Mouse (Mus musculus): ENCODE results near the gene Mpzl2. TPM values are rescaled to one million over a fixed set of nuclear protein-coding genes. Genes with fewer than 3 reads are reported as not detected.

Gene Mpzl2
- polyA plus RNA-seq, 1 experiment from 2014 or later, result 3.7 TPM

- DNase-seq (ENCODE audit: low spot score) (no peak), ATAC-seq (ENCODE audit: insufficient read depth, low FRiP score, low TSS enrichment) (no peak)
- Histone ChIP-seq H3K4me3 (ENCODE audit: low read depth, low read length) (no peak overlapping the region), H3K27ac (ENCODE audit: low read depth, low read length) (no peak overlapping the region), H3K9ac (ENCODE audit: low read length) (no peak overlapping the region), H3K9me3 (ENCODE audit: control insufficient read depth, low read length) (no peaks in the 10 kb centered on the region), H3K27me3 (ENCODE audit: control insufficient read depth, insufficient read depth, low read length) (no peaks in the 10 kb centered on the region), H3K4me2 (ENCODE audit: low read depth) (no peak overlapping the region), H3K4me1 (ENCODE audit: control insufficient read depth, insufficient read depth, low read length) (no peaks in the 10 kb centered on the region), H3K36me3 (ENCODE audit: control insufficient read depth, insufficient read depth, low read length) (no peaks in the 10 kb centered on the region)
- WGBS, result 80% methylated on average over 5 of the region's 5 CpGs
These were observed 45.0 kb downstream of the Mpzl2 start for GRCm38 (mm10) chr9:45084556-45084955.

- DNase-seq (ENCODE audit: low spot score) (no peak), ATAC-seq (ENCODE audit: insufficient read depth, low FRiP score, low TSS enrichment) (no peak)
- WGBS, result 82% methylated on average over 12 of the region's 12 CpGs
- H3K4me1 ChIP-seq (ENCODE audit: control insufficient read depth, insufficient read depth, low read length), result no peaks in the 10 kb centered on the region
- H3K9me3 ChIP-seq (ENCODE audit: control insufficient read depth, low read length), result no peaks in the 10 kb centered on the region
- H3K27me3 ChIP-seq (ENCODE audit: control insufficient read depth, insufficient read depth, low read length), result no peaks in the 10 kb centered on the region
- H3K9ac ChIP-seq (ENCODE audit: low read length), result no peak overlapping the region
- H3K4me3 ChIP-seq (ENCODE audit: low read depth, low read length), result no peak overlapping the region
- H3K36me3 ChIP-seq (ENCODE audit: control insufficient read depth, insufficient read depth, low read length), result no peaks in the 10 kb centered on the region
- no peak overlapping the region for H3K4me2 ChIP-seq (ENCODE audit: low read depth)
- H3K27ac ChIP-seq (ENCODE audit: low read depth, low read length), result no peak overlapping the region
These were observed 46.4 kb downstream of the Mpzl2 start for GRCm38 (mm10) chr9:45085741-45086690.

DNA sequence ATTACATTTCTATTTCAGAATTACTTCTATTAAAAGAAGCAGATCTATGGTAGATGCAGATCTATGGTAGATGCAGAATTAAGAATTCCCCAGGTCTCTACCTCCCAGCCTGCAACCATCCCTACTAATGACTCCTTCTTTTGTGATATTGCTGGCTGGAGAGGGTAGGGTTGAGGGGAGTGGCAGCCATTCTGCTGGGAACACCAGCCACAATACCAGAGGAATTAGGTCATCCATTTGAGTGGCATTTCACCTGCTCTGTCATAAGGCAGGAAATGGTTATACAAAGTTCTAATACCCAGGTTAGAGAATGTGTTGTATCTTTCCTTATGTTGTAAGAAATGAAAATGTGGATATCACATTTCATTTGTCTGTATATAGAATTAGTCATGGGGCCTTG, 48.4 kb downstream of the Mpzl2 start:
- Histone ChIP-seq H3K4me1 (ENCODE audit: control insufficient read depth, insufficient read depth, low read length) (no peaks in the 10 kb centered on the region), H3K36me3 (ENCODE audit: control insufficient read depth, insufficient read depth, low read length) (no peaks in the 10 kb centered on the region), H3K27me3 (ENCODE audit: control insufficient read depth, insufficient read depth, low read length) (no peaks in the 10 kb centered on the region), H3K4me2 (ENCODE audit: low read depth) (no peak overlapping the region), H3K27ac (ENCODE audit: low read depth, low read length) (no peak overlapping the region), H3K4me3 (ENCODE audit: low read depth, low read length) (no peak overlapping the region), H3K9me3 (ENCODE audit: control insufficient read depth, low read length) (no peaks in the 10 kb centered on the region), H3K9ac (ENCODE audit: low read length) (no peak overlapping the region)
- no peak for ATAC-seq (ENCODE audit: insufficient read depth, low FRiP score, low TSS enrichment)
- no peak for DNase-seq (ENCODE audit: low spot score)

GRCm38 (mm10) chr9:45090811-45091210, 51.2 kb downstream of the Mpzl2 start:
- H3K27me3 ChIP-seq (ENCODE audit: control insufficient read depth, insufficient read depth, low read length), result no peaks in the 10 kb centered on the region
- H3K27ac ChIP-seq (ENCODE audit: low read depth, low read length), result no peak overlapping the region
- 69% methylated on average over 3 of the region's 3 CpGs for WGBS
- no peaks in the 10 kb centered on the region for H3K4me1 ChIP-seq (ENCODE audit: control insufficient read depth, insufficient read depth, low read length)
- H3K9ac ChIP-seq (ENCODE audit: low read length), result no peak overlapping the region
- no peaks in the 10 kb centered on the region for H3K36me3 ChIP-seq (ENCODE audit: control insufficient read depth, insufficient read depth, low read length)
- no peak overlapping the region for H3K4me3 ChIP-seq (ENCODE audit: low read depth, low read length)
- ATAC-seq (ENCODE audit: insufficient read depth, low FRiP score, low TSS enrichment) (no peak), DNase-seq (ENCODE audit: low spot score) (no peak)
- H3K9me3 ChIP-seq (ENCODE audit: control insufficient read depth, low read length), result no peaks in the 10 kb centered on the region
- H3K4me2 ChIP-seq (ENCODE audit: low read depth), result no peak overlapping the region

- Histone ChIP-seq H3K4me1 (ENCODE audit: control insufficient read depth, insufficient read depth, low read length) (no peaks in the 10 kb centered on the region), H3K27me3 (ENCODE audit: control insufficient read depth, insufficient read depth, low read length) (no peaks in the 10 kb centered on the region), H3K4me3 (ENCODE audit: low read depth, low read length) (no peak overlapping the region), H3K9ac (ENCODE audit: low read length) (no peak overlapping the region), H3K36me3 (ENCODE audit: control insufficient read depth, insufficient read depth, low read length) (no peaks in the 10 kb centered on the region), H3K9me3 (ENCODE audit: control insufficient read depth, low read length) (no peaks in the 10 kb centered on the region), H3K27ac (ENCODE audit: low read depth, low read length) (no peak overlapping the region), H3K4me2 (ENCODE audit: low read depth) (no peak overlapping the region)
- ATAC-seq (ENCODE audit: insufficient read depth, low FRiP score, low TSS enrichment) (no peak), DNase-seq (ENCODE audit: low spot score) (no peak)
- 62% methylated on average over 4 of the region's 4 CpGs for WGBS
These were observed 53.0 kb downstream of the Mpzl2 start for GRCm38 (mm10) chr9:45092641-45093040.

DNA sequence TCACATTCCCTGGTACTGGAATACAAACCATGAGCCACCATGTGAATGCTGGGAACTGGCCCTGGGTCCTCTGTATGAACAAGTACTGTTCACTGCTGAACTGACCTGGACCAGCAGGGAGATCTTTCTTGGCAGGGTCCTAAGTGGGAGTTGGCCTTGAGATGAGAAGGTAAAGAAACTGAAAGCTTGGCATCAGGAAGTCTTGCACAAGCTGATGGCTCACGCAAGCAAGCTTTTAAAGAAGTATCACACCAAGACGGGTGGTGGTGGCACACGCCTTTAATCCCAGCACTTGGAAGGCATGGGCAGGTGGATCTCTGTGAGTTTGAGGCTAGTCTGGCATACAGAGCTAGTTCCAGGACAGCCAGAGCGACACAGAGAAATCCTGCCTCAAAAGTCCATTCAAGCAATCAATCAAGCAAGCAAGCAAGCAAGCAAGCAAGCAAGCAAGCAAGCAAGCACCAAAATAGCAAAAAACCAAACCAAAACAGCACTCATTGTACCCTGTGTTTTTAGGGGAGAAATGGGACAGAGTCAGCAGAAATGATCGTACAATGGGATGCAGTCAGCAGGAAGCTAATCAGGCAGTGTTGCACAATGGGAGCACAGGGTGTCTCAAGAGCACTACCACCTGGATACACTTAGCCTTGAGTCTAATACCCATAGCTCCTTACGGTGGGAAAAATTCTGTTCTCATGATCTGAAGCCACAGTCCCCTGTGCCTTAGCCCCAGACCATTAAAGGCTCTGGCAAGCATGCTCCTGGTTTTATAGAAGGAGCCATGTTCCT, 55.7 kb downstream of the Mpzl2 start:
- Histone ChIP-seq H3K27me3 (ENCODE audit: control insufficient read depth, insufficient read depth, low read length) (no peaks in the 10 kb centered on the region), H3K4me1 (ENCODE audit: control insufficient read depth, insufficient read depth, low read length) (no peaks in the 10 kb centered on the region), H3K4me2 (ENCODE audit: low read depth) (no peak overlapping the region), H3K27ac (ENCODE audit: low read depth, low read length) (no peak overlapping the region), H3K36me3 (ENCODE audit: control insufficient read depth, insufficient read depth, low read length) (no peaks in the 10 kb centered on the region), H3K9me3 (ENCODE audit: control insufficient read depth, low read length) (no peaks in the 10 kb centered on the region), H3K9ac (ENCODE audit: low read length) (no peak overlapping the region), H3K4me3 (ENCODE audit: low read depth, low read length) (no peak overlapping the region)
- no peak for ATAC-seq (ENCODE audit: insufficient read depth, low FRiP score, low TSS enrichment)
- WGBS, result 82% methylated on average over 6 of the region's 6 CpGs
- DNase-seq (ENCODE audit: low spot score), result no peak

- 91% methylated on average over 5 of the region's 5 CpGs for WGBS
- no peak overlapping the region for H3K4me2 ChIP-seq (ENCODE audit: low read depth)
- no peak overlapping the region for H3K9ac ChIP-seq (ENCODE audit: low read length)
- DNase-seq (ENCODE audit: low spot score) (no peak), ATAC-seq (ENCODE audit: insufficient read depth, low FRiP score, low TSS enrichment) (no peak)
- no peak overlapping the region for H3K4me3 ChIP-seq (ENCODE audit: low read depth, low read length)
- no peaks in the 10 kb centered on the region for H3K27me3 ChIP-seq (ENCODE audit: control insufficient read depth, insufficient read depth, low read length)
- H3K27ac ChIP-seq (ENCODE audit: low read depth, low read length), result no peak overlapping the region
- no peaks in the 10 kb centered on the region for H3K9me3 ChIP-seq (ENCODE audit: control insufficient read depth, low read length)
- H3K36me3 ChIP-seq (ENCODE audit: control insufficient read depth, insufficient read depth, low read length), result no peaks in the 10 kb centered on the region
- no peaks in the 10 kb centered on the region for H3K4me1 ChIP-seq (ENCODE audit: control insufficient read depth, insufficient read depth, low read length)
These were observed 58.3 kb downstream of the Mpzl2 start for GRCm38 (mm10) chr9:45097877-45098276.

DNA sequence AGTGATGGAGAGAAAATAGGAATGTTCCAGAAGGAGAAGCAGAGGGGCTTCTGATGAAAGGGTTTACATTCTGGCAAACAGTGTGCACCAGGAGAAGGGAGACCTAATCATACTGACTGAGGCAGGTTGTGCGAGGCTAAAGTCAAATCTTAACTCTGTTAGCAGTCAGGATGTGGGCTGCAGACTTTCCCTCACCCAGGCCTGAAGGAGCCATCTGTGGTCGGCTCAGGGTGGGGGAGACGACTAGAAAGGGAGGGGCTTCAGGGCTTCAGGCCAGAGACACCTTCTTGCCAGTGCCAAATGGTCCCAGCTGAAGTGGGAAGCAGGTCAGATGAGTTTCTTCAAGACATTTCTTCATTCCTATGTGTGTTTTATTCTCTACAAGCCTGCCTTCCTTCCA, 58.8 kb downstream of the Mpzl2 start:
- H3K9ac ChIP-seq (ENCODE audit: low read length), result no peak overlapping the region

More for the DNA sequence above, 58.8 kb downstream of the Mpzl2 start:
- no peak for DNase-seq (ENCODE audit: low spot score)
- ATAC-seq (ENCODE audit: insufficient read depth, low FRiP score, low TSS enrichment), result no peak
- H3K27me3 ChIP-seq (ENCODE audit: control insufficient read depth, insufficient read depth, low read length), result no peaks in the 10 kb centered on the region
- H3K4me1 ChIP-seq (ENCODE audit: control insufficient read depth, insufficient read depth, low read length), result no peaks in the 10 kb centered on the region
- H3K27ac ChIP-seq (ENCODE audit: low read depth, low read length), result no peak overlapping the region
- H3K4me3 ChIP-seq (ENCODE audit: low read depth, low read length), result no peak overlapping the region
- WGBS, result 56% methylated on average over 3 of the region's 3 CpGs
- H3K9me3 ChIP-seq (ENCODE audit: control insufficient read depth, low read length), result no peaks in the 10 kb centered on the region
- H3K36me3 ChIP-seq (ENCODE audit: control insufficient read depth, insufficient read depth, low read length), result no peaks in the 10 kb centered on the region
- H3K4me2 ChIP-seq (ENCODE audit: low read depth), result no peak overlapping the region

Measured in neural tube, embryonic 11.5 days (tissue).